Mouse (Mus musculus) neural tube, embryonic 13.5 days (tissue): ENCODE measurements around the gene Cyb5r1. TPM values are rescaled to one million over a fixed set of nuclear protein-coding genes. Genes with fewer than 3 reads are reported as not detected.
A peak's percentile ranks its signal among the peaks of the same experiment; 100 is the strongest.

Experiments
- ATAC-seq: fragments of 200-750 bp; cut with Nextera tagmentation; 2 replicates; pipeline ENCODE4 v1.8.0; 2017; ENCODE audit warnings: low read depth, mild to moderate bottlenecking, moderate TSS enrichment, moderate library complexity
- H3K27ac ChIP-seq: fragments of 300-500 bp; sonication (generic); replicated peaks from 2 replicates; pipeline ENCODE4 v1.5.1; 2015; ENCODE audit warnings: moderate library complexity, mild to moderate bottlenecking, inconsistent platforms
- H3K27me3 ChIP-seq: fragments of 300-500 bp; sonication (generic); 2 replicates; pipeline ENCODE4 v1.6.1; 2015; ENCODE audit warnings: mild to moderate bottlenecking, inconsistent platforms
- H3K36me3 ChIP-seq: fragments of 300-500 bp; sonication (generic); 2 replicates; pipeline ENCODE4 v1.6.1; 2015; ENCODE audit warnings: mild to moderate bottlenecking, inconsistent platforms
- H3K4me1 ChIP-seq: fragments of 300-500 bp; sonication (generic); replicated peaks from 2 replicates; pipeline ENCODE4 v1.6.1; 2015; ENCODE audit warnings: inconsistent platforms
- H3K4me2 ChIP-seq: fragments of 300-500 bp; sonication (generic); 2 replicates; pipeline ENCODE4 v1.6.1; 2015; ENCODE audit warnings: inconsistent platforms, mild to moderate bottlenecking, moderate library complexity
- H3K4me3 ChIP-seq: fragments of 300-500 bp; sonication (generic); 2 replicates; pipeline ENCODE4 v1.5.1; 2015; ENCODE audit warnings: mild to moderate bottlenecking, inconsistent platforms
- H3K9ac ChIP-seq: fragments of 300-500 bp; sonication (generic); 2 replicates; pipeline ENCODE4 v1.6.1; 2015; ENCODE audit warnings: moderate library complexity, mild to moderate bottlenecking, inconsistent platforms
- H3K9me3 ChIP-seq: fragments of 300-500 bp; sonication (generic); 2 replicates; pipeline ENCODE4 v1.6.1; 2016; ENCODE audit warnings: inconsistent platforms
- WGBS: fragments of 180-500 bp; shearing (Covaris S2); methylation state at CpG from one replicate; pipeline ENCODE4 v1.1.7; 2015; 5-methylcytosine and 5-hydroxymethylcytosine counted together
- polyA plus RNA-seq: library from polyadenylated mRNA; unstranded; fragments of >200 nt; fragmentation: Nextera tagmentation; extraction: Ambion mirVana; gene quantifications from 2 replicates; pipeline ENCODE4 v1.2.1, GENCODE M21; 2015

The Cyb5r1 gene
- polyA plus RNA-seq: 24.7 and 25.4 TPM in 2 replicates

- peak within 1 kb of the TSS; percentile 10; the same call in 1 of the 2 replicates for H3K27ac ChIP-seq
- peak within 1 kb of the TSS; percentile 75 for H3K9ac ChIP-seq
- peak within 1 kb of the TSS; percentile 72 for H3K4me2 ChIP-seq
- H3K4me3 ChIP-seq: peak within 1 kb of the TSS; percentile 60
- no peaks in the 10 kb centered on the region for H3K27me3 ChIP-seq
- H3K9me3 ChIP-seq: no peaks in the 10 kb centered on the region
- ATAC-seq: peak; percentile 98
- WGBS: 2% methylated on average over 43 of the region's 43 CpGs
- H3K36me3 ChIP-seq: peaks cover 29% of the 10 kb centered on the region
- peaks cover 10% of the 10 kb centered on the region for H3K4me1 ChIP-seq
These were observed at the start of gene Cyb5r1 for GRCm38 (mm10) chr1:134405509-134406413. TSS of gene Cyb5r1 (plus strand) at chr1:134405559.

DNA sequence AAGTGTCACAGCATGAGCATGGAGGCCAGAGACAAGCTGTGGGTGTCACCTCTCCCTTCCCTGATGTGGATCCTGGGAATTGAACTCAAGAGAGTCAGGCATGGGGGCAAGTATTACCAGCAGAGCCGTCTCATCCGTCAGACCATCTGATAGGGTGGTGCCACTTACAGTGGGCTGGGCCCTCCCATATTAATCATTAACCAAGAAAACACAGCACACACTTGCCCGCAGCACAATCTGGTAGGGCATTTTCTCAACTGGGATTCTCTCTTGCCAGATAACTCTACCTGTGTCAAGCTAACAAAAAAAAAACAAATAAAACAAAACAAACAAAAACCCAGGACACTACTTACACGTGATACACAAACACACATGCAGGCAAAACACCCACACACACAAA lies 47.9 kb upstream of the Cyb5r1 start:
- 80% methylated on average over 4 of the region's 4 CpGs for WGBS
- no peak overlapping the region for H3K9ac ChIP-seq

GRCm38 (mm10) chr1:134360656-134361055 lies 44.7 kb upstream of the Cyb5r1 start:
- Histone ChIP-seq H3K9ac (peak overlapping the region; percentile 93), H3K36me3 (peaks cover 34% of the 10 kb centered on the region), H3K4me1 (peaks cover 32% of the 10 kb centered on the region), H3K27ac (no peak overlapping the region), H3K27me3 (no peaks in the 10 kb centered on the region; the same call in 1 of the 2 replicates), H3K4me2 (peak overlapping the region; percentile 86), H3K9me3 (no peaks in the 10 kb centered on the region), H3K4me3 (peak overlapping the region; percentile 92)
- no peak for ATAC-seq
- 80% methylated on average over 7 of the region's 7 CpGs for WGBS

More for the DNA sequence above, 47.9 kb upstream of the Cyb5r1 start:
- no peak overlapping the region for H3K4me3 ChIP-seq
- no peak overlapping the region for H3K4me2 ChIP-seq
- H3K36me3 ChIP-seq: peaks cover 66% of the 10 kb centered on the region
- H3K9me3 ChIP-seq: no peaks in the 10 kb centered on the region
- H3K27ac ChIP-seq: no peak overlapping the region
- peaks cover 31% of the 10 kb centered on the region for H3K4me1 ChIP-seq
- ATAC-seq: no peak
- H3K27me3 ChIP-seq: no peaks in the 10 kb centered on the region

GRCm38 (mm10) chr1:134361195-134361856 lies 44.0 kb upstream of the Cyb5r1 start:
- H3K4me3 ChIP-seq: peak overlapping the region; percentile 92
- 2% methylated on average over 44 of the region's 44 CpGs for WGBS
- H3K4me1 ChIP-seq: peaks cover 32% of the 10 kb centered on the region
- ATAC-seq: peak; percentile 80; the same call in 1 of the 2 replicates
- no peaks in the 10 kb centered on the region; the same call in 1 of the 2 replicates for H3K27me3 ChIP-seq
- peak overlapping the region; percentile 93 for H3K9ac ChIP-seq
- peak overlapping the region; percentile 87 for H3K27ac ChIP-seq
- H3K36me3 ChIP-seq: peaks cover 28% of the 10 kb centered on the region
- H3K4me2 ChIP-seq: peak overlapping the region; percentile 86
- no peaks in the 10 kb centered on the region for H3K9me3 ChIP-seq

- Histone ChIP-seq H3K4me2 (peak within 1 kb of the TSS; percentile 86), H3K9me3 (no peaks in the 10 kb centered on the region), H3K27ac (peak within 1 kb of the TSS; percentile 87), H3K4me3 (peak within 1 kb of the TSS; percentile 92), H3K9ac (peak within 1 kb of the TSS; percentile 93), H3K36me3 (peaks cover 27% of the 10 kb centered on the region), H3K27me3 (no peaks in the 10 kb centered on the region; the same call in 1 of the 2 replicates), H3K4me1 (peaks cover 32% of the 10 kb centered on the region)
- under 1% methylated on average over 38 of the region's 38 CpGs for whole genome bisulfite sequencing
- peak; percentile 97 for ATAC-seq
These were observed 43.5 kb upstream of the Cyb5r1 start, which contains the start of gene Tmem183a for GRCm38 (mm10) chr1:134361857-134362212. TSS of gene Tmem183a (minus strand) at chr1:134361979.

DNA sequence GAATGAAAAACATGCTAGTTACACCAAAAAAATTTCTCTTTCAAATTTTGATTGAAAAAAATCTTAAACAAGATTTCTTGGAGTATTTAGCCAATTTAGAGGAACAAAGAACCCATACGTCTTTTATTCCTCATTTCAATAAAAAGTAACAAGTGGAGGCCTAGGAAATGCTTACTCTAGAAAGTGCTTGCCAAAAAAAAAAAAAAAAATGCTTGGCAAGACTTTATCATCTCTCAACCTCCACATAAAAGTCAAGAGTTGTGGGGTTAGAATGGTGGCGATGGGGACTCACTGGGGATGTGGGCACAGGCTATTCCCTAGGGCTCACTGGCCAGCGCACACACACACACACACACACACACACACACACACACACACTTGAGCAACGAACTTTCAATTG lies 42.2 kb upstream of the Cyb5r1 start:
- WGBS: 89% methylated on average over 4 of the region's 4 CpGs
- H3K9me3 ChIP-seq: no peaks in the 10 kb centered on the region
- no peak overlapping the region for H3K4me3 ChIP-seq
- H3K4me1 ChIP-seq: peaks cover 29% of the 10 kb centered on the region
- peaks cover 16% of the 10 kb centered on the region for H3K36me3 ChIP-seq
- no peak for ATAC-seq
- H3K27me3 ChIP-seq: no peaks in the 10 kb centered on the region; the same call in 1 of the 2 replicates
- no peak overlapping the region for H3K9ac ChIP-seq
- H3K4me2 ChIP-seq: no peak overlapping the region
- H3K27ac ChIP-seq: no peak overlapping the region

- Histone ChIP-seq H3K4me1 (peaks cover 13% of the 10 kb centered on the region), H3K27me3 (no peaks in the 10 kb centered on the region; the same call in 1 of the 2 replicates), H3K9me3 (no peaks in the 10 kb centered on the region), H3K4me3 (no peak overlapping the region), H3K4me2 (no peak overlapping the region), H3K36me3 (no peaks in the 10 kb centered on the region), H3K9ac (no peak overlapping the region), H3K27ac (no peak overlapping the region)
- no peak for ATAC-seq
- 65% methylated on average over 5 of the region's 5 CpGs for WGBS
These were observed 39.9 kb upstream of the Cyb5r1 start for GRCm38 (mm10) chr1:134365491-134365890.

- Histone ChIP-seq H3K9ac (no peak overlapping the region), H3K4me2 (no peak overlapping the region), H3K9me3 (no peaks in the 10 kb centered on the region), H3K27ac (no peak overlapping the region), H3K4me1 (no peaks in the 10 kb centered on the region), H3K36me3 (no peaks in the 10 kb centered on the region), H3K4me3 (no peak overlapping the region), H3K27me3 (no peaks in the 10 kb centered on the region; the same call in 1 of the 2 replicates)
- WGBS: 61% methylated on average over 9 of the region's 9 CpGs
- no peak for ATAC-seq
These were observed 36.5 kb upstream of the Cyb5r1 start for GRCm38 (mm10) chr1:134368777-134369337.

GRCm38 (mm10) chr1:134374124-134374523 lies 31.2 kb upstream of the Cyb5r1 start:
- Histone ChIP-seq H3K4me2 (no peak overlapping the region), H3K36me3 (no peaks in the 10 kb centered on the region), H3K4me3 (no peak overlapping the region), H3K27ac (no peak overlapping the region), H3K9ac (no peak overlapping the region), H3K9me3 (no peaks in the 10 kb centered on the region), H3K27me3 (no peaks in the 10 kb centered on the region), H3K4me1 (no peaks in the 10 kb centered on the region)
- ATAC-seq: no peak
- 75% methylated on average over 2 of the region's 2 CpGs for WGBS

DNA sequence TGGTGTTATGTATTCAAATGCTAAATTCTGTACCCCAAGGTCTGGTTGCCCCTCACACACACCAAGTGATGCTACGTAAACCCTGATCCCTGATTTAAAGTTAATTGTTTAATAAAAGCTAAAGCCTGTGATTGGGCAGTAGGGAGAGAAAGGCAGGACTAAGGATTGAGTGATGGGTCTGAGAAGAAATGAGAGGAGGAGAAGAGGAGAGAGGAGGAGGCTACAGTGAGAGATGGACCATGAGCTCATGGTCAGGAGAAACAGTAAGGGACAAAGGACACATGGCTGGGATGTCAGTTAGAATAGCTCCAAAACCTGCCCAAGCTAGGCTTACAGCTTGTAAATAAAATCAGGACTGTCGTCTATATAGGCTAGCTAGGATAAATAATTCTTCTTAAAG lies 24.3 kb upstream of the Cyb5r1 start:
- Histone ChIP-seq H3K36me3 (no peaks in the 10 kb centered on the region), H3K27me3 (no peaks in the 10 kb centered on the region), H3K4me2 (no peak overlapping the region), H3K4me1 (peaks cover 10% of the 10 kb centered on the region), H3K9ac (no peak overlapping the region), H3K27ac (no peak overlapping the region), H3K9me3 (no peaks in the 10 kb centered on the region), H3K4me3 (no peak overlapping the region)
- ATAC-seq: no peak
- WGBS: 77% methylated on average over 2 of the region's 2 CpGs

DNA sequence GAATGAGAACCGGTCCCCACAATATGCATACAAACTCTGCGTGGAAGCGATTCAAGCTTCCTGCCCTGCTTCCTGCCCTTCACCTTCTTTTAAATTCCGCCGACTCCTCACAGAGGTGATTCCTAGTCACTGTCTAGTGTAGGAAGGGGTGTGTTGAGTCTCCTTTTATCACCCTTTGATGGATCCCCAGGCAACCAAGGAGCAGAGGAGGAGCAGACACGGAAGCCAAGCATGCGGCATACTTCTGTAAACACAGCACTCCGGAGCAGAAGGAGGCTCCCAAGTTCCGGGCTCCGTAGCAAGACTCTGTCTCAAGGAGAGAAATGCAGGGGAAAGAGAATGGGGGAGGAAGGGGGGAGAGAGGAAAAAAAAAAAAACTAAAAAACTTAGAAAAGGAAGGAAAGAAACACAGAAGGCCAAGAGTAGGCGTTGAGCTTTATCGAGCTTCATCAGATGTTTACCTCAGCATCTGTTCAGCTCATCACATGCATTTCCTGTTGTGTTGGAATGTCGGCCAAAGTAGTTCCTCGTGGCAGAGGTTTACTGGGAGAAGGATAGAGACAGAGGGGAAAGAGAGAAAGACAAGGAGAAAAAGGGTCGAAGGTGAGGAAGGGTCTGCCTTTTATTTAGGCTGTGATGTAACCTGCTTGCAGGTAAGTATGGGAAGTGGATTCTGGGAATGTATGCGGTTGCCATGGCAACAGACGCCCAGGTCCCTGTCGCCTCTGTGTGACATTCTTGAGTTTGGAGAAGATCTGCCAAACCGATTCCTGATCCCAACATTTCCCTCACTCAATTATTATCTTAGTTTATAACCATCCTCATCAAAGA lies 23.3 kb upstream of the Cyb5r1 start:
- H3K4me3 ChIP-seq: peak overlapping the region; percentile 24
- H3K36me3 ChIP-seq: no peaks in the 10 kb centered on the region
- ATAC-seq: no peak
- H3K27ac ChIP-seq: no peak overlapping the region
- peak overlapping the region; percentile 50 for H3K4me2 ChIP-seq
- H3K9me3 ChIP-seq: no peaks in the 10 kb centered on the region
- H3K9ac ChIP-seq: peak overlapping the region; percentile 41
- H3K4me1 ChIP-seq: peaks cover 10% of the 10 kb centered on the region
- H3K27me3 ChIP-seq: no peaks in the 10 kb centered on the region
- 13% methylated on average over 19 of the region's 19 CpGs for WGBS
